In genomic region chr15:6964635-6965034, GRCm38 (mm10) we compare ENCODE assay signal across 16 mouse cellular contexts.
DNase-seq lines count a peak whose midpoint lies in the region; ATAC-seq and TF ChIP-seq lines count a peak whose summit lies in the region.
"Had no signal": no experiment of that assay in that cellular context is flagged by ENCODE, and none has a peak within 500 bp of the region (broad histone marks: within the 10 kb centered on the region; RNA-seq: fewer than 3 reads in every experiment).

No protein-coding gene starts in this region.

- no peak for TF ChIP-seq CTCF in gastrocnemius, adult 2 months (IDR thresholded peaks at IDR 0.05)

- H3K4me2 ChIP-seq in kidney, embryonic 14.5 days (replicated peaks; ENCODE audit: low read depth, low read length): no peak overlapping the region
- no peak overlapping the region for H3K4me2 ChIP-seq in hindbrain, embryonic 11.5 days (replicated peaks; ENCODE audit: low read depth, low read length)
- H3K4me2 ChIP-seq: embryonic facial prominence, embryonic 15.5 days; limb, embryonic 15.5 days; neural tube, embryonic 13.5 days had no signal

- intact Hi-C loops in gastrocnemius, adult 2 months (cut with DNase I): no loop called here
- intact Hi-C loops in heart, postnatal 36 days (cut with DNase I): no loop called here

- H3K4me1 ChIP-seq in kidney, embryonic 14.5 days (ENCODE audit: control insufficient read depth, insufficient read depth, low read length): no peaks in the 10 kb centered on the region
- no peaks in the 10 kb centered on the region for H3K4me1 ChIP-seq in hindbrain, embryonic 11.5 days (replicated peaks; ENCODE audit: control insufficient read depth, insufficient read depth, low read length)

- ATAC-seq in kidney, embryonic 14.5 days (ENCODE audit: low FRiP score, low TSS enrichment): no peak
- ATAC-seq in hindbrain, embryonic 11.5 days (ENCODE audit: low FRiP score): no peak
- ATAC-seq: CD4-positive, CD25-positive, alpha-beta regulatory T cell, adult 4 months; forebrain, embryonic 14.5 days; liver, postnatal 0 days had no signal

- no peak overlapping the region for H3K27ac ChIP-seq in kidney, embryonic 14.5 days (ENCODE audit: low read depth, low read length)
- peak overlapping the region; percentile 40 for H3K27ac ChIP-seq in gastrocnemius, adult 2 months
- no peak overlapping the region for H3K27ac ChIP-seq in hindbrain, embryonic 11.5 days (ENCODE audit: low read depth, low read length)
- H3K27ac ChIP-seq: embryonic facial prominence, embryonic 15.5 days; kidney, postnatal 0 days; limb, embryonic 15.5 days; neural tube, embryonic 13.5 days had no signal

- no peak overlapping the region for H3K4me3 ChIP-seq in kidney, embryonic 14.5 days (ENCODE audit: low read length)
- H3K4me3 ChIP-seq in gastrocnemius, adult 2 months: no peak overlapping the region
- H3K4me3 ChIP-seq in hindbrain, embryonic 11.5 days (ENCODE audit: low read depth, low read length): no peak overlapping the region
- H3K4me3 ChIP-seq: embryonic facial prominence, embryonic 15.5 days; limb, embryonic 15.5 days; neural tube, embryonic 13.5 days had no signal

- 89% methylated on average over 4 of the region's 4 CpGs for WGBS in kidney, embryonic 14.5 days
- WGBS in hindbrain, embryonic 11.5 days: 91% methylated on average over 4 of the region's 4 CpGs

- no peaks in the 10 kb centered on the region for H3K27me3 ChIP-seq in kidney, embryonic 14.5 days (ENCODE audit: control insufficient read depth, insufficient read depth, low read length)
- H3K27me3 ChIP-seq in hindbrain, embryonic 11.5 days (ENCODE audit: control insufficient read depth, insufficient read depth, low read length): no peaks in the 10 kb centered on the region
- H3K27me3 ChIP-seq: embryonic facial prominence, embryonic 15.5 days; limb, embryonic 15.5 days; neural tube, embryonic 13.5 days had no signal

- H3K9me3 ChIP-seq in kidney, embryonic 14.5 days (ENCODE audit: control insufficient read depth, low read length): no peaks in the 10 kb centered on the region
- no peaks in the 10 kb centered on the region for H3K9me3 ChIP-seq in hindbrain, embryonic 11.5 days (ENCODE audit: control insufficient read depth, low read length)
- H3K9me3 ChIP-seq: limb, embryonic 15.5 days; neural tube, embryonic 13.5 days had no signal

- no peaks in the 10 kb centered on the region for H3K36me3 ChIP-seq in kidney, embryonic 14.5 days (ENCODE audit: control insufficient read depth, insufficient read depth, low read length)
- H3K36me3 ChIP-seq in hindbrain, embryonic 11.5 days (ENCODE audit: control insufficient read depth, insufficient read depth, low read length): no peaks in the 10 kb centered on the region
- H3K36me3 ChIP-seq: embryonic facial prominence, embryonic 15.5 days; limb, embryonic 15.5 days; neural tube, embryonic 13.5 days had no signal

- peak; percentile 17 to 20 for DNase-seq in kidney, postnatal 4 days
- peak; percentile 26 for DNase-seq in brain, adult 2 months (ENCODE audit: low read depth, low spot score)
- peak; percentile 31 for DNase-seq in gastrocnemius, adult 2 months
- DNase-seq in heart, postnatal 36 days: peak; percentile 24 to 36
- DNase-seq in hindbrain, embryonic 11.5 days (ENCODE audit: low spot score): no peak
- DNase-seq in cerebellum, postnatal 25 days: no peak
- DNase-seq: adrenal gland, postnatal 14 days; cerebellum, adult 9-10 months; liver, postnatal 0 days had no signal

- no peak overlapping the region for H3K9ac ChIP-seq in kidney, embryonic 14.5 days (ENCODE audit: low read depth, low read length)
- H3K9ac ChIP-seq in hindbrain, embryonic 11.5 days (ENCODE audit: low read depth, low read length): no peak overlapping the region
- H3K9ac ChIP-seq: embryonic facial prominence, embryonic 15.5 days; limb, embryonic 15.5 days; liver, postnatal 0 days; neural tube, embryonic 13.5 days had no signal

Comparison
In these comparisons a context has a peak if more than half of its experiments do, and no peak if none do; other contexts are left out.
1. DNase-seq: peak in kidney, postnatal 4 days (2 of 2), brain, adult 2 months (single experiment), gastrocnemius, adult 2 months (single experiment) and heart, postnatal 36 days (2 of 2); none in hindbrain, embryonic 11.5 days (single experiment) and cerebellum, postnatal 25 days (0 of 2).